Mouse (Mus musculus): ENCODE measurements around the gene Catip. TPM values are rescaled to one million over a fixed set of nuclear protein-coding genes. Genes with fewer than 3 reads are reported as not detected.
A peak's percentile ranks its signal among the peaks of the same experiment; 100 is the strongest.

Catip gene
- total and polyA plus RNA-seq, 3 experiments: 0.29 to 2.3 (median 0.34) TPM

- 66% methylated on average over 4 of the region's 4 CpGs for WGBS
- no peaks in the 10 kb centered on the region for H3K27me3 ChIP-seq (ENCODE audit: control insufficient read depth, insufficient read depth, low read length)
- no peak for TF ChIP-seq CTCF (IDR thresholded peaks at IDR 0.05)
- TF ChIP-seq EP300 (IDR thresholded peaks at IDR 0.05; ENCODE audit: insufficient read depth, low read depth, low read length): no peak
- no peak for TF ChIP-seq POLR2A (IDR thresholded peaks at IDR 0.05; ENCODE audit: insufficient read depth, low read depth, low read length)
- no peaks in the 10 kb centered on the region for H3K36me3 ChIP-seq (ENCODE audit: control insufficient read depth, insufficient read depth, low read length)
- no peak overlapping the region for H3K4me3 ChIP-seq
- H3K4me1 ChIP-seq (ENCODE audit: control insufficient read depth, insufficient read depth, low read length): peaks cover 7% of the 10 kb centered on the region
- H3K9ac ChIP-seq (ENCODE audit: low read depth, low read length): no peak overlapping the region
- intact Hi-C loops (cut with DNase I): no loop called here
- no peak overlapping the region for H3K27ac ChIP-seq
- H3K79me2 ChIP-seq (replicated peaks; ENCODE audit: control insufficient read depth, insufficient read depth, low read length): no peaks in the 10 kb centered on the region
- DNase-seq: no peak
Observed at GRCm38 (mm10) chr1:74370040-74370439, 8.1 kb downstream of the Catip start.

- Histone ChIP-seq H3K9ac (ENCODE audit: low read depth, low read length) (no peak overlapping the region), H3K27me3 (ENCODE audit: control insufficient read depth, insufficient read depth, low read length) (no peaks in the 10 kb centered on the region), H3K4me3 (no peak overlapping the region), H3K79me2 (replicated peaks; ENCODE audit: control insufficient read depth, insufficient read depth, low read length) (no peaks in the 10 kb centered on the region), H3K36me3 (ENCODE audit: control insufficient read depth, insufficient read depth, low read length) (no peaks in the 10 kb centered on the region), H3K4me1 (ENCODE audit: control insufficient read depth, insufficient read depth, low read length) (peaks cover 3% of the 10 kb centered on the region), H3K27ac (no peak overlapping the region)
- 69% methylated on average over 4 of the region's 4 CpGs for WGBS
- no peak for TF ChIP-seq POLR2A (IDR thresholded peaks at IDR 0.05; ENCODE audit: insufficient read depth, low read depth, low read length)
- no peak for TF ChIP-seq CTCF (IDR thresholded peaks at IDR 0.05)
- no peak for TF ChIP-seq EP300 (IDR thresholded peaks at IDR 0.05; ENCODE audit: insufficient read depth, low read depth, low read length)
- no peak for DNase-seq
- intact Hi-C loops (cut with DNase I): no loop called here
Observed at GRCm38 (mm10) chr1:74373372-74373771, 11.5 kb downstream of the Catip start.

GRCm38 (mm10) chr1:74374980-74375379, 13.1 kb downstream of the Catip start, which contains the start of gene Slc11a1:
Gene Slc11a1, plus strand, starts transcription at chr1:74375195.
- Histone ChIP-seq H3K27ac (peak within 1 kb of the TSS; percentile 28; the same call in 1 of the 2 replicates), H3K36me3 (ENCODE audit: control insufficient read depth, insufficient read depth, low read length) (no peaks in the 10 kb centered on the region), H3K79me2 (replicated peaks; ENCODE audit: control insufficient read depth, insufficient read depth, low read length) (no peaks in the 10 kb centered on the region), H3K27me3 (ENCODE audit: control insufficient read depth, insufficient read depth, low read length) (no peaks in the 10 kb centered on the region), H3K4me1 (ENCODE audit: control insufficient read depth, insufficient read depth, low read length) (no peaks in the 10 kb centered on the region), H3K9ac (ENCODE audit: low read depth, low read length) (no peak within 1 kb of the TSS), H3K4me3 (no peak within 1 kb of the TSS)
- TF ChIP-seq CTCF (IDR thresholded peaks at IDR 0.05) (no peak), POLR2A (IDR thresholded peaks at IDR 0.05; ENCODE audit: insufficient read depth, low read depth, low read length) (peak; percentile 22; the same call in 1 of the 2 replicates), EP300 (IDR thresholded peaks at IDR 0.05; ENCODE audit: insufficient read depth, low read depth, low read length) (0 out of 2 replicates have a peak, but pooled peaks have one; percentile 35)
- peak; percentile 38 to 58 for DNase-seq
- 79% methylated on average over 8 of the region's 8 CpGs for WGBS
- intact Hi-C loops (cut with DNase I): no loop called here

- Histone ChIP-seq H3K27me3 (ENCODE audit: control insufficient read depth, insufficient read depth, low read length) (no peaks in the 10 kb centered on the region), H3K4me3 (no peak overlapping the region), H3K79me2 (replicated peaks; ENCODE audit: control insufficient read depth, insufficient read depth, low read length) (no peaks in the 10 kb centered on the region), H3K9ac (ENCODE audit: low read depth, low read length) (no peak overlapping the region), H3K36me3 (ENCODE audit: control insufficient read depth, insufficient read depth, low read length) (no peaks in the 10 kb centered on the region), H3K27ac (peak overlapping the region; percentile 28; the same call in 1 of the 2 replicates), H3K4me1 (ENCODE audit: control insufficient read depth, insufficient read depth, low read length) (no peaks in the 10 kb centered on the region)
- intact Hi-C loops (cut with DNase I): no loop called here
- 77% methylated on average over 10 of the region's 10 CpGs for WGBS
- no peak for DNase-seq
- TF ChIP-seq CTCF (IDR thresholded peaks at IDR 0.05) (no peak), EP300 (IDR thresholded peaks at IDR 0.05; ENCODE audit: insufficient read depth, low read depth, low read length) (no peak), POLR2A (IDR thresholded peaks at IDR 0.05; ENCODE audit: insufficient read depth, low read depth, low read length) (no peak)
Observed at GRCm38 (mm10) chr1:74375561-74375960, 13.7 kb downstream of the Catip start.

GRCm38 (mm10) chr1:74376396-74376795, 14.5 kb downstream of the Catip start:
- TF ChIP-seq CTCF (IDR thresholded peaks at IDR 0.05): no peak
- no peak for TF ChIP-seq EP300 (IDR thresholded peaks at IDR 0.05; ENCODE audit: insufficient read depth, low read depth, low read length)
- no peak for TF ChIP-seq POLR2A (IDR thresholded peaks at IDR 0.05; ENCODE audit: insufficient read depth, low read depth, low read length)
- no peaks in the 10 kb centered on the region for H3K27me3 ChIP-seq (ENCODE audit: control insufficient read depth, insufficient read depth, low read length)
- no peaks in the 10 kb centered on the region for H3K79me2 ChIP-seq (replicated peaks; ENCODE audit: control insufficient read depth, insufficient read depth, low read length)
- H3K4me1 ChIP-seq (ENCODE audit: control insufficient read depth, insufficient read depth, low read length): no peaks in the 10 kb centered on the region
- peak; percentile 67 to 77 for DNase-seq
- intact Hi-C loops (cut with DNase I): no loop called here
- H3K9ac ChIP-seq (ENCODE audit: low read depth, low read length): no peak overlapping the region
- peak overlapping the region; percentile 28 for H3K27ac ChIP-seq
- no peaks in the 10 kb centered on the region for H3K36me3 ChIP-seq (ENCODE audit: control insufficient read depth, insufficient read depth, low read length)
- H3K4me3 ChIP-seq: no peak overlapping the region
- 68% methylated on average over 4 of the region's 4 CpGs for WGBS

- Histone ChIP-seq H3K4me3 (no peak overlapping the region), H3K79me2 (replicated peaks; ENCODE audit: control insufficient read depth, insufficient read depth, low read length) (no peaks in the 10 kb centered on the region), H3K36me3 (ENCODE audit: control insufficient read depth, insufficient read depth, low read length) (no peaks in the 10 kb centered on the region), H3K27ac (no peak overlapping the region), H3K27me3 (ENCODE audit: control insufficient read depth, insufficient read depth, low read length) (no peaks in the 10 kb centered on the region), H3K4me1 (ENCODE audit: control insufficient read depth, insufficient read depth, low read length) (no peaks in the 10 kb centered on the region), H3K9ac (ENCODE audit: low read depth, low read length) (no peak overlapping the region)
- TF ChIP-seq EP300 (IDR thresholded peaks at IDR 0.05; ENCODE audit: insufficient read depth, low read depth, low read length): no peak
- TF ChIP-seq CTCF (IDR thresholded peaks at IDR 0.05): no peak
- no peak for TF ChIP-seq POLR2A (IDR thresholded peaks at IDR 0.05; ENCODE audit: insufficient read depth, low read depth, low read length)
- no peak for DNase-seq
- WGBS: 80% methylated on average over 7 of the region's 7 CpGs
- intact Hi-C loops (cut with DNase I): no loop called here
Observed at GRCm38 (mm10) chr1:74379058-74379504, 17.2 kb downstream of the Catip start.

Measured in heart, adult 2 months (tissue).